Mouse (Mus musculus) adrenal gland, postnatal 4 days (tissue): ENCODE measurements around the gene D630003M21Rik. TPM values are rescaled to one million over a fixed set of nuclear protein-coding genes. Genes with fewer than 3 reads are reported as not detected.

ENCODE experiments used
- DNase-seq, 2 experiments: peaks; one replicate each; pipeline ENCODE4 v3.0.0; 2021 to 2022; ENCODE audit warnings: low spot score in 2 of 2, mixed read lengths in 2 of 2
- microRNA-seq: library from miRNA; unstranded; fragments of <30 nt; microRNA quantifications from one replicate; pipeline ENCODE4 v1.2.0, GENCODE M21; 2021
- total RNA-seq, 2 experiments: library from RNA; stranded (reverse); gene quantifications; 2 replicates each; pipeline ENCODE4 v1.2.3; 2021

The D630003M21Rik gene
- total RNA-seq, 2 experiments from 2014 or later: 5.1 to 6.1 TPM

- no peak for DNase-seq
Measured at GRCm38 (mm10) chr2:158143816-158144215, 85.2 kb downstream of the D630003M21Rik start.

GRCm38 (mm10) chr2:158142981-158143380 is 86.0 kb downstream of the D630003M21Rik start:
- no peak for DNase-seq

GRCm38 (mm10) chr2:158141690-158142440 is 87.2 kb downstream of the D630003M21Rik start:
- no peak for DNase-seq

GRCm38 (mm10) chr2:158141271-158141670 is 87.8 kb downstream of the D630003M21Rik start:
- no peak for DNase-seq

GRCm38 (mm10) chr2:158140664-158141063 is 88.4 kb downstream of the D630003M21Rik start:
- DNase-seq: no peak

GRCm38 (mm10) chr2:158139628-158140027 is 89.4 kb downstream of the D630003M21Rik start:
- no peak for DNase-seq

GRCm38 (mm10) chr2:158138778-158139177 is 90.2 kb downstream of the D630003M21Rik start:
- DNase-seq: no peak

- no peak for DNase-seq
Measured at GRCm38 (mm10) chr2:158137771-158138170, 91.3 kb downstream of the D630003M21Rik start.

- no peak for DNase-seq
Measured at GRCm38 (mm10) chr2:158136205-158136604, 92.8 kb downstream of the D630003M21Rik start.

GRCm38 (mm10) chr2:158133050-158133449 is 96.0 kb downstream of the D630003M21Rik start:
- DNase-seq: no peak

Small RNA genes lying within 50 kb of the gene (microRNA-seq; reads per million reads assigned to microRNA genes)
- gene Mir7685: 2.6 reads per million, percentile 2 among the genes with 10 or more reads in this experiment

Other genes starting within 250 kb of the D630003M21Rik start
- gene Tti1, start 200.8 kb downstream of the D630003M21Rik start, total RNA-seq: 10 to 100 TPM; 26.9 to 27.7 TPM
- 10 to 100 TPM; 40.2 to 45.1 TPM for gene Rprd1b, start 200.7 kb downstream of the D630003M21Rik start, total RNA-seq
- gene Tgm2, start 82.8 kb downstream of the D630003M21Rik start, total RNA-seq: 10 to 100 TPM; 58.1 to 65.3 TPM
- gene Bpi, start 28.9 kb upstream of the D630003M21Rik start, total RNA-seq: not detected
- gene Lbp, start 77.3 kb upstream of the D630003M21Rik start, total RNA-seq: 10 to 100 TPM; 23.0 to 36.4 TPM
- 10 to 100 TPM in 1 of 2 experiments, 1 to 10 TPM in 1; 8.4 to 14.9 TPM for gene Snhg11, start 146.4 kb upstream of the D630003M21Rik start, total RNA-seq
- 10 to 100 TPM; 37.3 to 48.5 TPM for gene Ralgapb, start 180.6 kb upstream of the D630003M21Rik start, total RNA-seq